Mouse (Mus musculus) splenic B cell, adult 2 months (primary cell): Measurements from ENCODE around the gene Fastk.

ENCODE experiments used
- DNase-seq: peaks from one replicate; pipeline ENCODE4 v3.0.0-alpha.2; 2011; ENCODE audit warnings: low read depth, low spot score
- H3K27me3 ChIP-seq: 2 replicates; pipeline ENCODE4 v1.6.1; 2012; ENCODE audit warnings: mild to moderate bottlenecking, low read length, moderate library complexity, mixed read lengths; ENCODE audit not compliant: control insufficient read depth, poor library complexity, insufficient read depth, severe bottlenecking
- H3K36me3 ChIP-seq: 2 replicates; pipeline ENCODE4 v1.6.1; 2012; ENCODE audit warnings: mild to moderate bottlenecking, low read length, moderate library complexity, mixed read lengths; ENCODE audit not compliant: control insufficient read depth, poor library complexity, insufficient read depth, severe bottlenecking

Fastk gene

GRCm38 (mm10) chr5:24443927-24444326, 1.2 kb downstream of the Fastk start:
- H3K27me3 ChIP-seq: no peaks in the 10 kb centered on the region
- no peak for DNase-seq
- H3K36me3 ChIP-seq: no peaks in the 10 kb centered on the region; the same call in 1 of the 2 replicates

DNA sequence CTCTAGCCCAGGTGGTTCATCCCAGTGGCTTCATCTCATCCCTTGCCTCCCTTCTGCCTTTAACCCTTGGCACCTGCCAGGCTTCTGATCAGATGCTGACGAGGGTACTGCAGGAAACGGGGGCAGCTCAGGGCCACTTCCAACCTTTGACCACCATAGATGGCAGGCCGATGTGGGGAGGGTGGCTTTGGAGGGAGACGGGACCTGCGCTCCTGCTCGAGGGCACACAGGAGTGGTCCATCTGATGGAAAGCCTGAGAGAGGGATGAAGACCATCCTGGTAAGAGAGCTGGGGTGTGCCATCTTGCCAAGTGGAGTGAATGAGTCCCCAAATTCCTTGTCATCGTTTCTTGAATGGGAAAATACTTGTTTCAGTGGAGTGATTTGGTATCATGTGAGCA, 1.9 kb downstream of the Fastk start:
- H3K27me3 ChIP-seq: no peaks in the 10 kb centered on the region
- DNase-seq: no peak
- H3K36me3 ChIP-seq: no peaks in the 10 kb centered on the region; the same call in 1 of the 2 replicates

- no peaks in the 10 kb centered on the region; the same call in none of the 2 replicates for H3K36me3 ChIP-seq
- no peak for DNase-seq
Observed at GRCm38 (mm10) chr5:24442029-24442428, 3.1 kb downstream of the Fastk start.

GRCm38 (mm10) chr5:24441187-24441586, 3.9 kb downstream of the Fastk start:
- Histone ChIP-seq H3K36me3 (no peaks in the 10 kb centered on the region; the same call in none of the 2 replicates), H3K27me3 (no peaks in the 10 kb centered on the region)
- no peak for DNase-seq

More at GRCm38 (mm10) chr5:24442029-24442428, 3.1 kb downstream of the Fastk start:
- H3K27me3 ChIP-seq: no peaks in the 10 kb centered on the region

DNA sequence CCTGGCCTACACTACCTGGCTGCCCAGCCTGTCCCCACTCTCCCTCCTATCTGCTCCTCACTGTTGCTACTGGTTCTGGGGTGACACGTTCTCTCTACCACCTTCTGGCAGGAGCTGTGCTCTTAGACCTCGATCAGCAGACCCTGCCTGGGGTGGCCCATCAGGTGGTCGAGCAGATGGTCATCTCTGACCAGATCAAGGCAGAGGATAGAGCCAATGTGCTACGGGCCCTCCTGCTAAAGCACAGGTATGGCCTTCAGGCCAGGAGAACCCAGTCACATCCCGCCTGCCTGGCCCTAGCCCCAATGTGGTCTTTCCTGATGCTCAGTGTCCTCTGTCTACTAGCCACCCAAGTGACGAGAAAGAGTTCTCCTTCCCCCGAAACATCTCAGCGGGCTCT, 11.1 kb downstream of the Fastk start:
- no peak for DNase-seq
- Histone ChIP-seq H3K36me3 (peaks cover 17% of the 10 kb centered on the region), H3K27me3 (no peaks in the 10 kb centered on the region)

DNA sequence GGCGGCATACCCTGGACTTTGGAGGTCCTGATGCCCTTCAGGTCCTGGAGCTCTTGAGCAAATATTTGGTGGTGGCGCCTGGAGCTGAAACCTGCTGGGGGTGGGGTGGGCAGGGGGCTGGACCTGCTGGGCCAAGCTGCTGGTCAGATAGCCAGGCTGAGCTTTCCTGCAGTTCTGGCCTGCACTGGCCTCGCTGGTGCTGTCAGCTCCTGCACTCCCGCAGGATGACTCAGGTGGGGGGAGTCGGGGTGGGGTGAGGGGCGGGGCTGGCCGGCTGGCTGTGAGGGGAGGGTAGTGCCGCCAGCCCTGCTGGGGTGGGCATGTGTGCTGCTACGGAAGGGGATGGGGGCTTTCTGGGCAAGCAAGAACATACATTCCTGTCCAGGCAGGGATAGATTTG, 16.5 kb downstream of the Fastk start:
- peaks cover 11% of the 10 kb centered on the region for H3K36me3 ChIP-seq
- DNase-seq: no peak
- no peaks in the 10 kb centered on the region for H3K27me3 ChIP-seq

DNA sequence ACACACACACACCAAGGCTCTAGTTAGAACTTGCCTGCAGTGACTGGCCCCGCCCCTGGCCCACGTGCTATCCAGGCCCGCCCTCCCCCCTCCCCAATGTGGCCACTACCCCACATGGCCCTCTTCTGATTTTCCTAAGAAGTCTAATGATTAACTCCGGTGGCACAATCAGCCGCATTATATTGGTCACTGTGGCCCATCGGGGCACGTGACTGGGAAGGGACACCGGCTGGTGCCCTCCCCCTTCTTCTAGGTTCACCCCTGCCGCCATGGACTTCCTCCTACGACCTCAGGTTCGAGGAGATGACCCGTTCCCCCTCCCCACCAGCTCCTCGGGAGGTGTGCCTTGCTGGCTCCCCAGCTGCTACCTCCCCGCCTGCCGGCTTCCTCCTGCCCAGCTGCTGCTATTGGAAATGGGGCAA, 17.1 kb downstream of the Fastk start:
- Histone ChIP-seq H3K27me3 (no peaks in the 10 kb centered on the region), H3K36me3 (peaks cover 9% of the 10 kb centered on the region)
- no peak for DNase-seq

GRCm38 (mm10) chr5:24427285-24427633, 17.8 kb downstream of the Fastk start:
- H3K27me3 ChIP-seq: no peaks in the 10 kb centered on the region
- peaks cover 8% of the 10 kb centered on the region; the same call in 1 of the 2 replicates for H3K36me3 ChIP-seq
- no peak for DNase-seq

DNA sequence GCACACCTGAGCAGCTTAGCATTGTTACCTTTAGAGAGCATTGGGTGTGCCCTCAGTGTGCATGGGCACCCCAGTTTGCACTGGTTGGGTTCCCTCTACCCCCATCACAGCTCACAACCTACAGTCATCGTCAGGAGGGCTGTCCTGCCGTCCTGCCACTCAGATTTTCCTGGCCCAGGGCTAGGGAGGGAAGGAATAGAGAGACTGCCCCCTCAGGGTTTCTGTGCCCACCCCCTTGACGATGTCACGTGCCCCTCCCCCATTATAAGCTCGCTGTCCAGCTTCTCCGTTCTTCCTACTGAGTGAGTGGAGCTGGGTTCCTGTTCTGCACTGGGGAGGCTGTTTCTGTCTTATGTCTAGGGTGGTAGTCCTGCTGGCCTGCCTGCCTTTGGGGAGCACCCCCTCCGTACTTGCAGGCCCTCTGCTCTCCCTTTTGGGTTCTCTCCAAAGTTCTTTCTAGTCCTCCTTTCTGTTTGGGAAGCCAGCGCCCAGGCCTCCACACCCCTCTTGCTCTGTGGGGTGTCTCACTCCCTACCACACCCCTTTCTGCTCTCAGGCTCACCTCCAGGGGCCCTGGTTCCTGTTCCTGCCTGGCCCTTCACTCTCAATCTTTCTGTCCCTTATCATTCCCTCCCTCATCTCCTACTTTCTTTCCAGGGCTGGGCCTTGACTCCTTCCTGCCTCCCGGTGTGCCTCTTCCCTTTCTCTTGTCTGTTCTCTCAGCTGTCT, 18.4 kb downstream of the Fastk start:
- H3K27me3 ChIP-seq: no peaks in the 10 kb centered on the region
- no peak for DNase-seq
- peaks cover 8% of the 10 kb centered on the region; the same call in 1 of the 2 replicates for H3K36me3 ChIP-seq

DNA sequence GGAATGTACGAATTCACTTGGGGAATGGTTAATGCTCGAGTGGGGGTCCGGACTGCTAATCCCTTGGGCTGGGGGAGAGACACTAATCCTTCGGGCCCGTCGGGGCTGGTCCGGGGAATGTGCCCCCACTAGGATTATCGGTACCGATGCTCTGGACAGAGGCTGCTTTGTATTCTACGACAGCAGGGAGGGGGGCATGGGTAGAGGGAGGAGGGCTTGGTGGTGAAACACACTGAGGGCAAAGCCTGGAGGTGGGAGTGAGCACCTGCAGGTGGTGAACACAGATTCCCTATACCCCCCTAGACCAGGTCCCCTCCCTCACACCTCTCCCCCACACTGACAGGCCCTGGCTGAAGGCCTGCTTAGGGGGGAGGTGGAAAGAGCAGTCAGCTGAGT, 19.1 kb downstream of the Fastk start:
- H3K36me3 ChIP-seq: peaks cover 7% of the 10 kb centered on the region; the same call in 1 of the 2 replicates
- H3K27me3 ChIP-seq: no peaks in the 10 kb centered on the region
- peak; percentile 17 for DNase-seq

DNA sequence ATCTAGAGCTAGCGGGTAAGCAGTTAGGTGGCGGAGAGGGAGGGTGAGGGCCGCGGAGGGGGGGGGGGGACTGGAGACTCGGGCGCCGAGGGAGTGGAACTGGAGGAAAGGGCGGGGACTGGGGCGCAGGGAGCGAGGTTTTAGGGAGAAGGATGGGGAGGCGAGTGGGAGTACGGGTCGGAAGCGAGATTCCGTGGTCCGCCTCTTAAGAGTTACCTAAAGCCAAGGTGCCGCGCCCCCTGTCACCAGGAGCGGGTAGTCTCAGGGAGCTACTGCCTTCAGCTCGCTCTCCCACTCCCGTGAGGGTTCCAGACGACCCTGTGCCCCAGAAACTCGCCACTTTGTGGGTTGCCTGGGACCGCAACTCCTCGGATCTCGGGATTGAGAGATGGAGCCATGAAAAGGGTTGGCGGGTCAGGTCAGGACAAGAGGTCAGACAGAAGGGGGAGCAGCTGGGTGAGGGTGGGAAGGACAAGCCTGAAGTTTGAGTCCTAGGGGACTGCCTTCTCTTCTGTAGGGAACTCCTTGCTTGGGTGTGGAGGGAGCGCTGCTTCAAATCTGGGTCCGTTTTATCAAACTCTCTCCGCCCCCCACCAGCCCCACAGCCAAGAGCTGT, 19.6 kb downstream of the Fastk start:
- peak; percentile 66 for DNase-seq
- H3K36me3 ChIP-seq: 0 out of 2 replicates have a peak, but pooled peaks cover 4% of the 10 kb centered on the region
- H3K27me3 ChIP-seq: no peaks in the 10 kb centered on the region

- peak; percentile 91 for DNase-seq
Observed at GRCm38 (mm10) chr5:24424861-24425411, 20.2 kb downstream of the Fastk start.

GRCm38 (mm10) chr5:24424004-24424781, 20.9 kb downstream of the Fastk start:
- no peak for DNase-seq
- no peaks in the 10 kb centered on the region for H3K27me3 ChIP-seq

More at GRCm38 (mm10) chr5:24424861-24425411, 20.2 kb downstream of the Fastk start:
- H3K27me3 ChIP-seq: no peaks in the 10 kb centered on the region
- H3K36me3 ChIP-seq: 0 out of 2 replicates have a peak, but pooled peaks cover 4% of the 10 kb centered on the region

DNA sequence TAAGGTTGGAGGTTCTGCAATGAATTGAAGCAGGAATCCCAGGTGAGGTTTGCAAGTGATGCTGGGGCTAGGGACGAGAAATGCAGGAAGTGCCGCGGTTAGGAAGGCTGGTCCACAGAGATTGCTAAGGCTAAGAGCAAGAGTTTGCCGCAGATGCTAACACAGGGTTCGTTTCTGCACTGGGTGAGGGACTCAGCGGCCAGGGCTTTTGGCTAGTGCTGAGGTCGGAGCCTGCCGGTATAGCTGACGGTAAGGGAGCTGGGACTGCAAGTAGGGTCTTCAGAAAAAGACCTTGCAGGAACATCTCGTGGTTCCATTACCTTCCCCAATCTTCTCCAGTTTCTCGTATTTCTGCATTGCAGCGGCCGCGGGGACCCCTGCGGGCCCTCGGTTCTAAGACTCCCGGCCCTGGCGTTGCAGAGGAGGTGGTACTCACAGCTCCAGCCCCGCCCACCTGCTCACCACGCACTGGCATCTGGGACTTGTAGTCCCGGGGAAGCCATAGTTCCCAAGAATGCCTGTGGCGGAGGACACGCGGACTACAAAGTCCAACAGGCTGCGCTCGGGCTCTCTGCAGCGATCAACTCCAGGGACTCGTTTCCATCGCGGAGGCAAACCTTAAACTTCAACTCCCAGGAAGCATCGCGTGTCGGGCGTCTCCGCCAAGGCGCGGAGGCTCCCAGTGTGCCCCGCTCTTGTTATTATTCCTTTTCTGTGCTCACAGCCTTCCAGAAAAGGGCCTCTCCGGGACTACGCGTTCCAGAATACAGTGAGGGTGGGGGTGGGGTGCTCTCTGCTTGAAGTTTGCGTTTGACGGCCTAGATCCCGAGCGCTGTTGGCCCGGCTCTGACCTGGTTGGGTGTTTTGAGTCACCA, 21.7 kb downstream of the Fastk start, which contains the start of the genes Cdk5 and Slc4a2:
Gene Cdk5, minus strand, starts transcription at position 402 of the 875 bp plus-strand sequence.
Gene Slc4a2, plus strand, starts transcription at position 709 of the 875 bp plus-strand sequence.
- Histone ChIP-seq H3K27me3 (no peaks in the 10 kb centered on the region), H3K36me3 (no peaks in the 10 kb centered on the region)
- peak; percentile 98 for DNase-seq

More at GRCm38 (mm10) chr5:24424004-24424781, 20.9 kb downstream of the Fastk start:
- H3K36me3 ChIP-seq: no peaks in the 10 kb centered on the region
